Mouse (Mus musculus) bone marrow, adult 2 months (tissue): ENCODE measurements around the gene Col7a1. TPM values are rescaled to one million over a fixed set of nuclear protein-coding genes. Genes with fewer than 3 reads are reported as not detected.

ENCODE experiments used
- H3K27ac ChIP-seq: fragments of 200-500 bp; 2 replicates; pipeline ENCODE4 v1.5.1; 2012; ENCODE audit warnings: low read depth, mild to moderate bottlenecking, control low read depth, inconsistent platforms, low read length; ENCODE audit not compliant: control insufficient read depth, poor library complexity, insufficient read depth
- H3K4me1 ChIP-seq: fragments of 200-500 bp; 2 replicates; pipeline ENCODE4 v1.6.1; 2011; ENCODE audit warnings: low read length; ENCODE audit not compliant: control insufficient read depth, insufficient read depth
- H3K4me3 ChIP-seq: fragments of 200-500 bp; replicated peaks from 2 replicates; pipeline ENCODE3; 2011; ENCODE audit warnings: mild to moderate bottlenecking, low read depth, low read length, control low read depth; ENCODE audit not compliant: control insufficient read depth
- CTCF ChIP-seq: fragments of 200-500 bp; IDR thresholded peaks from 2 replicates; pipeline ENCODE4 v1.5.1; 2011; ENCODE audit warnings: low read length, control low read depth; ENCODE audit not compliant: control insufficient read depth, insufficient read depth
- POLR2A ChIP-seq: fragments of 200-500 bp; IDR thresholded peaks from 2 replicates; pipeline ENCODE4 v1.6.1; 2011; ENCODE audit warnings: low read depth, mild to moderate bottlenecking, control low read depth, low read length, borderline replicate concordance; ENCODE audit not compliant: control insufficient read depth
- WGBS: fragments of 180-500 bp; shearing (Covaris S2); methylation state at CpG from one replicate; pipeline ENCODE4 v1.1.7; 2018; 5-methylcytosine and 5-hydroxymethylcytosine counted together
- polyA plus RNA-seq: library from polyadenylated mRNA; stranded (reverse); fragments of >200 nt; gene quantifications from 2 replicates; pipeline ENCODE4 v1.2.4, GENCODE M21; 2011; ENCODE audit warnings: low replicate concordance; ENCODE audit not compliant: missing spikeins, insufficient read depth, insufficient read length

Col7a1 gene
- polyA plus RNA-seq, 1 experiment: 17.5 TPM

DNA sequence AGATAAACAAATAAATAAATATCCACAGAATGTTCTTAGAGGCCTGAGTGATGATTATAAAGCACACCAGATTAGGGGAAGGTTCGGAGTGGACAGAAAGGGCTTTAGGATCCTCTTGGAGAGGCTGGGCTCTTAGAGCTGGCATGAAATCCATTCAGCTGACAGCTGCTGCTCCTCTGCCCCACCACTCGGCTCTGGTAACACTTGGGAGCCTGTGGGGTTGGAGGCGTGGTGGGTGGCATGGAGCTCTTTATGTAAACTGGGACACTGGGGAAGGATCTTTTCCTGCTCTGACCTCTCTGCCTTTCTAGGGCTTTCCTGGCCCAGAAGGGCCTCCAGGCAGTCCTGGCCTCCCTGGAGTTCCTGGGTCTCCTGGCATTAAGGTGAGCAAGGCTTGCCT is 10.2 kb downstream of the Col7a1 start:
- WGBS: 77% methylated on average over 3 of the region's 3 CpGs
- H3K27ac ChIP-seq: no peak overlapping the region
- no peak for TF ChIP-seq CTCF
- H3K4me1 ChIP-seq: no peaks in the 10 kb centered on the region
- no peak overlapping the region for H3K4me3 ChIP-seq

DNA sequence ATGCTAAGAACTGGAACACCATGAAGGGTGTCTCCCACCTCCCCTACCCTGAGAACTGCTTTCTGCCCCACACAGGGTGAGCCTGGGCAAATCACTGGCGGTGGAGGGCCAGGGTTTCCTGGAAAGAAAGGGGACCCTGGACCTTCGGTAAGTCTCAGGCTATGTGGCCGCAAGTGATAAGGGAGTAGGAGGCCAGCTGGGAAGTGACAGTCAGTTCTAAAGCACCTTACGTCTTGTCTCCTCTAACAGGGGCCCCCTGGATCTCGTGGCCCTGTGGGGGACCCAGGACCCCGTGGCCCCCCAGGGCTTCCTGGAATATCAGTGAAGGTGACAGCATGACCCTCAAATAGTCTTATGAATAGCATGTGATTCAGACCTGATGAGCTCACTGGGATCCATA is 11.0 kb downstream of the Col7a1 start:
- Histone ChIP-seq H3K27ac (no peak overlapping the region), H3K4me1 (no peaks in the 10 kb centered on the region), H3K4me3 (no peak overlapping the region)
- TF ChIP-seq POLR2A (no peak), CTCF (no peak)
- WGBS: 65% methylated on average over 6 of the region's 6 CpGs

DNA sequence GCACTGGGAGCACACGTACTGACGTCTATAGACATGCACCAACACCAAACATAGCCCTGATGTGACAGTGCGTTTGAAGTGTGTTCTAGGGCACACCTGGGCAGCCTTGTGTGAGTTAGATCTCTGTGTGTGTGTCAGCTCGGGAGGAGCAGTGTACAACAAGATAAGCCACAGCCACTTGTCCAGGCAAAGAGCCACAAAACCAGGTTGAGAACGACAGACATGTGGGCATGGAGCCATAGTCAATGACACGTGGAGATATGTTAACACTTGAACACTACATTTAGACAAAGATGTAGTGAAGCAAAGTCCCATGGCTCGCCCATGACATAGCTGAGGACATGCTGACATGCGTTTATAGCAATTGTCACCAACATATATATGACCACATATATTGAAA is 17.2 kb downstream of the Col7a1 start:
- WGBS: 60% methylated on average over 8 of the region's 8 CpGs
- Histone ChIP-seq H3K27ac (no peak overlapping the region), H3K4me3 (no peak overlapping the region), H3K4me1 (no peaks in the 10 kb centered on the region)
- no peak for TF ChIP-seq CTCF
- no peak for TF ChIP-seq POLR2A

DNA sequence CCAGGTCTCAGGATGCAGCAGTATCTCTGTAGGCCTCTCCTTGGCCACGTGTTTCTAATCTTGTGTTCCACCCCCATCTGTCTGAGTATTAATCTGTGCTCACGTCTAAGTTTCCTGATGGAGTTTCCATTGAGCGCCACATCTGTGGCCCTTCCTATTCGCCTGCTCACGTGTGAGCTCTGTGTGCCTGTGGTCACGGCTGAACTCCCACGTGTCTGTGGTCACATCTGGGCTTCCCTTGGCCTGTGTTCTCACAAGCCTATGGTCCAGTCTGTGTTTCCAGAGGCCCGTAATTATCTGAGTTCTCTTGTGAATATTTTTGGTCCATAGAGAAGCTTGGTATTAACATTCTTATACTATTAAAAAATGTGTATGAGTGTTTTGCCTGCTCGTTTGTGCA is 23.1 kb downstream of the Col7a1 start:
- no peak overlapping the region for H3K4me3 ChIP-seq
- H3K4me1 ChIP-seq: no peaks in the 10 kb centered on the region
- TF ChIP-seq CTCF (no peak), POLR2A (no peak)
- H3K27ac ChIP-seq: no peak overlapping the region
- WGBS: 61% methylated on average over 9 of the region's 9 CpGs

DNA sequence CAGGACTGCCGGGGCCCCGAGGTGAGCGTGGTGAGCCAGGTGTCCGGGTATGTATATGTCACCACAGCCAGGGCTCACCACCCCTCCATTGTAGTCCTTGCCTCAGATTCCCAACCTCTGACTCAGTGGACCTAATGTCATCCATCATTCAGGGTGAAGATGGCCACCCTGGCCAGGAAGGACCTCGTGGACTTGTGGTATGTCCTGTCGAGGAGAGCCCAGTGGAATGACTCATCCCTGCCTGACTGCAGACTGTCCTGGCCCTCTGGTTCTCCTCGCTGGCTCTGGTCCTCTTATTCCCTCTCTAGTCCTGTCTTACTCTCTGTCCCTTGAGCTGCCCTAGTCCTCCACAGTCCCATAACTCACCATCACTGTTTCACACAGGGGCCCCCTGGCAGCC is 24.6 kb downstream of the Col7a1 start:
- H3K4me1 ChIP-seq: no peaks in the 10 kb centered on the region; the same call in 1 of the 2 replicates
- TF ChIP-seq POLR2A (no peak), CTCF (no peak)

DNA sequence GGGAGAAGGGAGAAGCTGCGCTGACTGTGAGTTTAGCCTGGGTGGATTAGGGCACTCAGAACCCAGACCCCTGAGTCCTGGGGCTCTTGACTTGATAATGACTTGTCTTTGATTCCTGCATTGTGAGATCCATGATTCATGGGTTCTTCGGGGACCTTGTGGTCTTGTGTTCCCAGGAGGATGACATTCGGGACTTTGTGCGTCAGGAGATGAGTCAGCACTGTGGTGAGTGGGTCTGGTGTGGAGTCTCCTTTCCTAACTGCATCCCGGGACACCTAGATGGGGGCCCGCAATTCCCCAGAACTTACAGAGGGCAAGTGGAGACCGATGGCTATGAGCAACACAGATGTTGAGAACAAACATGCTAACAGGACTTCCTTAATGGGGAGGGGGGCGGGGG is 29.1 kb downstream of the Col7a1 start:
- TF ChIP-seq CTCF (no peak), POLR2A (no peak)
- no peak overlapping the region for H3K4me3 ChIP-seq
- 45% methylated on average over 8 of the region's 8 CpGs for WGBS
- no peaks in the 10 kb centered on the region; the same call in 1 of the 2 replicates for H3K4me1 ChIP-seq
- no peak overlapping the region for H3K27ac ChIP-seq

More for the DNA sequence above, 24.6 kb downstream of the Col7a1 start:
- whole genome bisulfite sequencing: 64% methylated on average over 7 of the region's 7 CpGs
- Histone ChIP-seq H3K4me3 (no peak overlapping the region), H3K27ac (no peak overlapping the region)

DNA sequence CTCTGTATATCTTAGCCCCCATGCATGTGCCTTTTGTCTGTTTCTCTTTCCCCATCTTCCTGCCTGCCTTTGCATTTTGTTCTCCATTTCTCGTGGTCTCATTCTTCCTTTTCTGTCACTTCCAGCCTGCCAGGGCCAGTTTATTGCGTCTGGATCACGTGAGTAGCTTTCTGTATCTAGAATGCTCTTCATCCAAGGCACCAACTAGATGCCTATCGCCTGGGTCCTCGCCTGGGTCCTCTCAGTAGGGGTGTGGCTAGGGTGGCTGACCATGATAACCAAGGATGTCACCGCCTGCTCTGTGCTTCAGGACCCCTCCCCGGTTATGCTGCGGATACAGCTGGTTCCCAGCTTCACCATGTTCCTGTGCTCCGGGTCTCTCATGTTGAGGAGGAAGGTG is 29.8 kb downstream of the Col7a1 start:
- H3K27ac ChIP-seq: no peak overlapping the region
- TF ChIP-seq POLR2A (no peak), CTCF (no peak)
- WGBS: 36% methylated on average over 9 of the region's 9 CpGs

DNA sequence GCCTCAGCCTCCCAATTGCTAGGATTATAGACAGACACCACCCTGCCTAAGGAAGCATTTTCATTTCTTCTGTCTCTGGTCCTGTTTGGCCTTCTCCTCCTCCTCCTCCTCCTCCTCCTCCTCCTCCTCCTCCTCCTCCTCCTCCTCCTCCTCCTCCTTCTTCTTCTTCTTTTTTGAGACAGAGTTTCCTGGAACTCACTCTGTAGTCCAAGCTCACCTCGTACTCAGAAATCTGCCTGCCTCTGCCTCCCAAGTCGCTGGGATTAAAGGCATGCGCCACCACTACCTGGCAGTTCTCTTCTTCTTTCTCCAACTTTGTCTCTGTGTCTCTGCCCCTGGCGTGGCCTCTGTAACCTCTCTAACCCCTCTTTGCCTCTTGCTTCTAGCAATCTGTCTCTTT is 32.3 kb downstream of the Col7a1 start, which contains the start of gene Ucn2:
Gene Ucn2 (plus strand): TSS at position 301 of the 400 bp plus-strand sequence.
- no peak for TF ChIP-seq CTCF
- no peak for TF ChIP-seq POLR2A
- Histone ChIP-seq H3K27ac (no peak within 1 kb of the TSS), H3K4me1 (no peaks in the 10 kb centered on the region; the same call in 1 of the 2 replicates), H3K4me3 (no peak within 1 kb of the TSS)
- 65% methylated on average over 4 of the region's 4 CpGs for WGBS

More for the DNA sequence above, 29.8 kb downstream of the Col7a1 start:
- no peaks in the 10 kb centered on the region; the same call in 1 of the 2 replicates for H3K4me1 ChIP-seq
- H3K4me3 ChIP-seq: no peak overlapping the region

DNA sequence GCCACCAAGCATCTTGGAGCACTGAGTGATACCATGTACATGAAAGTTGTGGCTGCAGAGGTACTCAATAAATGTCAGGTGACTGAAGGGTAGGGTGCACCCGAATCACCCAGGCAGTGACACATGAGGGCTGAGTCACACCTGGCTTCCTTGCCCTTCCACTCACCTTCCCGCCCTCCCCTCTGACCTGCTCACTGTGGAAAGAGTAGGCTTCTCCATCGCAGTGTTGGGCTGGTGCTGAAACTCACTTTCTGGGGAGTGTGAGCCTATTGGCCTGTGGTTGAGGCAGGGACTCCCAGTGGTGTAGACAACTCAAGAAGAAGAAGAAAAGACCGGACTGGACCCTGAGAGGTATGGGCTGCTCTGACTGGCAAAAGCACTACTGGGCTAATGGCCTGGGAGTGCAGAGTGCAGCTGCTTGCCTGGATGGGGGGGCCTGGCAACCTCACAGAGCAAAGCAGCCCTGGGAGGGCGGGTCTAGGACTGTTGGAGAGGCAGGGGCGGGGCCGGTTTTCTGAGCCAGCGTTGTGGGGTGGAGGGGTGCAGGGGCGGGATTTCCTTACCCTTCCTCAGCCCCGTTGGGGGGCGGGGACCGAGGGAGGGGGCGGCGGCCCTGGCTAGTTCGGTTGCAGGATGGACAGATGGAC is 34.4 kb downstream of the Col7a1 start:
- TF ChIP-seq POLR2A (no peak), CTCF (no peak)
- Histone ChIP-seq H3K4me1 (no peaks in the 10 kb centered on the region; the same call in 1 of the 2 replicates), H3K4me3 (no peak overlapping the region), H3K27ac (no peak overlapping the region)
- 50% methylated on average over 15 of the region's 15 CpGs for WGBS
